Mouse (Mus musculus) gastrocnemius, postnatal 14 days (tissue): Measurements from ENCODE around the gene Abcc1. TPM values are rescaled to one million over a fixed set of nuclear protein-coding genes. Genes with fewer than 3 reads are reported as not detected.

Source experiments
- DNase-seq: peaks from one replicate; pipeline ENCODE4 v3.0.0; 2021; ENCODE audit warnings: mixed read lengths
- intact Hi-C: fragments of 180-260 bp; cut with DNase I; formaldehyde crosslinking; loops from one replicate; pipeline ENCODE4 v1.15.1; 2025; ENCODE audit warnings: low total_unique reads
- long read RNA-seq, 2 experiments: library from polyadenylated mRNA; stranded (forward); transcript quantifications; one replicate each; pipeline ENCODE4 v2.0.0; 2021
- total RNA-seq, 2 experiments: library from RNA; stranded (reverse); gene quantifications; 2 replicates each; pipeline ENCODE4 v1.2.3; 2021

The Abcc1 gene
- 10 to 100 TPM; 24.0 to 24.5 TPM for total RNA-seq
- long read RNA-seq, experiment 1, full-length matches to known transcripts, result 2 of 9 reads
- long read RNA-seq, experiment 1, partial matches to known transcripts, result 7 of 9 reads
- long read RNA-seq, experiment 1, other reads (novel, unspliced or antisense), result 0 of 9 reads
- long read RNA-seq, experiment 2, full-length matches to known transcripts, result 11 of 24 reads
- long read RNA-seq, experiment 2, partial matches to known transcripts, result 10 of 24 reads
- long read RNA-seq, experiment 2, other reads (novel, unspliced or antisense), result 3 of 24 reads

DNA sequence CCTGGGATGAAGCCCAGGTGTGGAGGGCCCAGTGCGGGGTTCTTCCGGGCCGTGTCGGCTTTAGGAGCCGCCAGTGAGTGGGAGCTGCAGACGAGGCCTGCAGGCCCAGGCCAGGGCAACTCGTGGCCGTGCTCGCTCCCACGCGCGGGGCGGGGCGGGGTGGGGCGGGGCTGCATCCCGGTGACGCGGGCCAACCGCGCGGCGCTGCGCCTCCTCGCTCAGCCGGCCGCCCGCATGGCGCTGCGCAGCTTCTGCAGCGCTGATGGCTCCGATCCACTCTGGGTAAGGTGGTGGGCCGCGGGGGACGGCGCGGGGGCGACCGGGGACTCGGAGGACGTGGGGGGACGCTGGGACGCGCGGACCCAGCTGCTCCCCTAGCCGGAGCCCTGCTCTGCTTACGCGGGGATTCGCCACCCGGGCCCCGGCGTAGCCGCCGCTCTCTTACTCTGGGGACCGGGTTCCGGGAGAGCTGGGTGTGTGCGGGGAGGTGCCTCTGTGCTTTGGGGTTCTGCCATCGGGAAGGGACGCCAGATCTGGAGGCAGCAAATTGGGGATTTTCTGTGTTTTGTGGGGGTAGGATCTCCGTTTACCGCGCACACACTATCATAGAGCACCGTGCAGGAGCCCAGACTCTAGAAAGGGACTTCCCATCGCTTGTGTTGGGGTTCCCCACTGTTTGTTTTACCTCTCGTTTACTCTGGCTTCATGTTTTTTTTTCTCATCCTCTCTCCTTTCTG is at the start of gene Abcc1:
Gene Abcc1 (plus strand): TSS at position 197 of the 737 bp plus-strand sequence.
- peak; percentile 82 for DNase-seq
- intact Hi-C loops, result no loop called here

GRCm38 (mm10) chr16:14312914-14313313 is 48.4 kb upstream of the Abcc1 start:
- intact Hi-C loops, result no loop called here
- DNase-seq, result no peak

DNA sequence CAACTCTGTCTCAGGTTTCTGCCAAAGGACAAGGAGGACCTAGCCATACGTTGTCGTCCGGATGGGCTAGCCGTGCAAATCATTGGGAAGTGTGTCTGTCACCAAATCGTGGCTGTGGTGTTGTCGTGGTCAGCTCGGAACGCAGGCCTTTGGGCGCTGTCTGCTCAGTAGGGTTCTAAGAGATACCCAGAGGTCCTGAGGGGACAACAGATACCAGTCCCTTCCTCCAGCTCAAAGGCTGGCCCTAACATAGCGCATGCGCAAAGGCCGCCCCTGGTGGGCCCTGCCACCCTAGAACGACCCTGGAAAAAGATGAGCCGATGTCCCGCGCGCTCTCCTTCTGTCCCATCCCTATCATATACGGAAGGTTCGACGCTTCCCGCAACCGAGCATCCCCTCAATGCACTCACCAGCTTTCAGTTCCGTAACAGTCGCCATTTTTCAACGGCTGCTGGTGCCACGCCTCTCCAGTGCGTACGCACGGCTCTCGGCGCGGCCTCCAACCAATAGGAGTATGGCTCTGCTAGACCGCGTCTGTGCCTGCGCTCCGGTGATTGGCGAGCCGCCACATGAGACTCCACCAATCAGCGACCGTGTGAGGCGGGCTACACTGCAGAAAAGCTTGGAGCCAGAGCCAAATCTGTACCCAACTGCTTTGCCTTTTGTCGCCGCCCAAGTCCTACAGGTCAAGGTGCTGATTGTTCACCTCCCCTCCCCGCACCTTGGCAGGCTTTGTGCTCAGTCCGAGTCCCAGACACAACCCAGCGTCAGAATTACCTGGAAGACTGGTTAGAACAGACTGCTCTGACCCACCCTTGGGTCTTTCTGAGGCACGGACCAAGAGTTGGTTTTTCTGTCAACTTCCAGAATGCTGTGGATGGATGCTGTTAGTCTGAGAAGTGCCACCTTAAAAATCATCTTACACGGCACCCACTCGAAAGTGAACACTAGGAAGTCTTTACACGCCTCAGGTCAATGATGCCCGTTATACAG is 44.2 kb upstream of the Abcc1 start, which contains the start of gene Fopnl:
Gene Fopnl (minus strand): TSS at position 522 of the 993 bp plus-strand sequence.
- DNase-seq, result peak; percentile 99
- intact Hi-C loops, result no loop called here

DNA sequence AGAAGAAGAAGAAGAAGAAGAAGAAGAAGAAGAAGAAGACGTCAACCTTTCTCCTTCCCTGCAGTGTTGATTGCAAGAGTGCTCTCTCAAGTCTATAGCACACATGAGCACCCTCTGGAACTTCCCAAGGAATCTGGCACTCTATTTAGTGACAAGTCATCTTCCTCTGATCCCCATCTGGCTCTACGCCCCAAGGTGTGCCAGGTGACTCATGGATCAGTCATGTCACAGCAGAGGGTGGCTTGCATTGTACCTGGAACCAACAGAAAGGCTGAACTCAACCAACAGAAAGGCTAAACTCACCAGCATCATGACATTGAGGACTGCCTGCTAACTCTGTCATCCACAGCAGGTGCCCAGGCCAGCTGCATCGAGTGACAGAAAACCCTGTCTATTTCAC is 41.7 kb upstream of the Abcc1 start:
- intact Hi-C loops, result no loop called here
- no peak for DNase-seq

- intact Hi-C loops, result no loop called here
- DNase-seq, result no peak
Measured at GRCm38 (mm10) chr16:14320494-14320893, 40.9 kb upstream of the Abcc1 start.

- DNase-seq, result no peak
- intact Hi-C loops, result no loop called here
Measured at GRCm38 (mm10) chr16:14328156-14328555, 33.2 kb upstream of the Abcc1 start.

GRCm38 (mm10) chr16:14344967-14345366 is 16.4 kb upstream of the Abcc1 start:
- intact Hi-C loops, result no loop called here
- DNase-seq, result no peak

DNA sequence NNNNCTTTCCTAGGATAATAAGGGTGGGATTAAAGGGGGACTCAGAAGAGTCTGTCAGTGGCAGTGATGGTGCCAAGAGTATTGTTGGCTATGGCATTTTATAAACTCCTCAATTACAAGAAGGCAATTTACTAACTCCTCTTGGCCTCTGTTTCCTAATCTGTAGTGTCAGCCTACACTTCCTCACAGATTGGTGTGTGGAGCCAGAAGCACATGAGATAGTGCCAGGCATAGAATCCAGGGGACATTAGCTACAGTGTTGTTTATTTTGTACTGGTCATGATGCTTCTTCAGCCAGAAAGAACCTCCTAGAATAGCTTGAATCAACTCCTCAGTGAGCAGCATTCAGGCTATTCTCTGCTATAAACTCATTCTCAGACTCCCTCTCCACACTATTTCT is 9.8 kb upstream of the Abcc1 start:
- DNase-seq, result no peak
- intact Hi-C loops, result no loop called here

DNA sequence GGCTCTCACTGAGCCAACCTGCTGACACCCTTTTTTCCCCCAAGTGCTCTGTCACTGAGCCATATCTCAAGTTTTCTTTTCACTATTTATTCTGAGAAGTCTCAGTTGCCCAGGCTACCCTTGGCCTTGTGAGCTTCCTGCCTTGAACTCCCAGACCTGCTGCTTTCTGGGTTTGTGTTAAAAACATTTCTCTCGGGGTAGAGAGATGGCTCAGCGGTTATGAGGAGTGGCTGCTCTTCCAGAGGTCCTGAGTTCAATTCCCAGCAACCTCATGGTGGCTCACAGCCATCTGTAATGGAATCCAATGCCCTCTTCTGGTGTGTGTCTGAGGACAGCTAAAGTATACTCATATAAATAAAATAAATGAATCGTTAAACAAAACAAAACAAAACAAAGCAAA is 9.1 kb upstream of the Abcc1 start:
- DNase-seq, result no peak
- intact Hi-C loops, result no loop called here

GRCm38 (mm10) chr16:14352663-14353062 is 8.7 kb upstream of the Abcc1 start:
- intact Hi-C loops, result no loop called here
- no peak for DNase-seq

DNA sequence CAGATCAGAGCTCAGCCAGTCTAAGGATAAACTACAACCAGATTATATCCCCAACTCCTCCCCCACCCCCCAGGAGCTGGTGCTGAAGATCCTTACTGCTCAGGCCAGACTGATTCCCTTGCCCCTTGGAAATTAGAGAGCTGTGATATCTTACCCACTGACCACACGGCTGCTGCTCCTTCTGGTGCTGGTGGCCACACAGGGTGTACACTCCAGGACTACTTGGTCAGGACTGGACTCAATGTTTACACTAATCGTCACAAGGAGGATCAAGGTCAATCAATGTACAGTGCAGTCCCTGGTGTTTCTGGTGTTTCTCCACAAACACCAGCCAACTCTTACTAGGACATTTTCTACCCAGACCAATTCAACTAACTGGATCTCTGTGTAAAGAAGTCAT is 3.5 kb upstream of the Abcc1 start:
- no peak for DNase-seq
- intact Hi-C loops, result no loop called here

GRCm38 (mm10) chr16:14358531-14358930 is 2.8 kb upstream of the Abcc1 start:
- intact Hi-C loops, result no loop called here
- no peak for DNase-seq

DNA sequence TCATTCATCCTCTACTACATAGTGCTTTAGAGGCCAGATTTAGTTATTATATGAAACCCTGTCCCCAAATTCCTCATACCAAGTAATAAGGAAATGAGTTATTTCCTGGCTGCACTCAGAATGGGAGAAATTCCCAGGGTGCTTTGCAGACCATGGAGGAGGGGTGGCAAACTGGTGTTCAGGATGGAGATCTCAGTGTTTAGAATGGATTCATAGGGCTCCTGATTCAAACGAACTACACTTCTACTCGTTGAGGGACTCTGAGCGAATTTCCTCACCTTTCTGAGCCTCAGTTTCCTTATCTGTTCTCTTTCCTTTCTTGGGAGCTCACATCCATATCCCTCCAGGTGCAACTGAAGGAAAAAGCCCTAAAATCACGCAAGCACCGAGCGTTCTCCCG is 427 bp upstream of the Abcc1 start:
- no peak for DNase-seq
- intact Hi-C loops, result no loop called here

DNA sequence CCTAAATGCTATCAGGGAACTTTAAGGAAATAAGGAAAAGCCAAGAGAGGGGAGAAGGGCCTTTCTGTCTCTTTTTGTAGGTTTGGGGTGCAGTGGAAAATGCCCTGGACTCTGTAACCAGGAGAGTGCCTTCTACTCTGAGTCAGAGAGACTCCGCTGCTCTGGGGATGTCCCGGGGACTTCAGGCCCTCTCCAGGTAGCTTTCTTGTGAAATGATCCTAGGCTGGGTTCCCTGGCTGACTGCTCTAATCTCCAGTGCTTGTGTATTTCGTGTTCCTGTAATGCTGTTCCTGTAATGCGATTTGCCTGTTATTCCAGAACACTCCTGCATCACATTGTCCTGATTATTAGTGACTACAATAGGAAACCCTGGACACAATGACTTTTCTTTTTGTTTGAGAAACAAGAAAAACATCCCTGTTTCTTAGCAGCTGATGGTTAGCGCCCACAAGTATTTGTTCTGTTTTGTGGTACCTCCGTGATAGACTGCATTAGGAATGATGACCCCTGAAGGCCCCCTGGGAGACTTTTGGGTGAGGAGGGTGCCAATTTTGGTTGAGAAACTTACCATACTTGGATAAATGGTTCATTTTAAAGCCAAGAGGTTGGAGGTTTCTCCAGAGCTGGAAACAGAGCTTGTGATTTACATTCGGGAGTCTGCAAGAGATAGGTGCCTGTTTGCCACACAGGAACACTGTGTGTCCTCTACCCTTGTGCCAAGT is 902 bp downstream of the Abcc1 start:
- intact Hi-C loops, result no loop called here
- DNase-seq, result no peak

- no peak for DNase-seq
- intact Hi-C loops, result no loop called here
Measured at GRCm38 (mm10) chr16:14363496-14363895, 2.1 kb downstream of the Abcc1 start.

GRCm38 (mm10) chr16:14364066-14364465 is 2.7 kb downstream of the Abcc1 start:
- intact Hi-C loops, result no loop called here

DNA sequence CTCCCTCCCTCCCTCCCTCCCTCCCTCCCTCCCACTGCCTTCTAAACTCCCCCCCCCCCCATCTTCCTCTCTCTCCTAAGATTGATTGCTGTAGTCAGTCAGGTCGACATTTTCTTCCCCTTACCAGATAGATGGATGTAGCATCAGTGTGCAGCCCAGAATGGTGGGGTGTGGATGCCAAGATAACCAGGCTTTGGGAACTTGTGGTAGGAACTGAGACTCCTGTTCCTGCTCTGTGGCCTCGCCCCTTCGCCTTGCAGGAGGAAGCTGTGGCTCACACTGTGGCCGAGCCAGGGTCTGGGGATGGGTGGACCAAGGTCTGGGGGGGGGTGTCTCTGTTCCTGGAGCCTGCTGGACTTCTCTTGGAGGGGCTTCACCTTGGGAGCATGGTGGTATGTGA is 4.1 kb downstream of the Abcc1 start:
- no peak for DNase-seq
- intact Hi-C loops, result no loop called here

More at GRCm38 (mm10) chr16:14364066-14364465, 2.7 kb downstream of the Abcc1 start:
- DNase-seq, result no peak

- DNase-seq, result no peak
- intact Hi-C loops, result no loop called here
Measured at GRCm38 (mm10) chr16:14366017-14366416, 4.7 kb downstream of the Abcc1 start.

DNA sequence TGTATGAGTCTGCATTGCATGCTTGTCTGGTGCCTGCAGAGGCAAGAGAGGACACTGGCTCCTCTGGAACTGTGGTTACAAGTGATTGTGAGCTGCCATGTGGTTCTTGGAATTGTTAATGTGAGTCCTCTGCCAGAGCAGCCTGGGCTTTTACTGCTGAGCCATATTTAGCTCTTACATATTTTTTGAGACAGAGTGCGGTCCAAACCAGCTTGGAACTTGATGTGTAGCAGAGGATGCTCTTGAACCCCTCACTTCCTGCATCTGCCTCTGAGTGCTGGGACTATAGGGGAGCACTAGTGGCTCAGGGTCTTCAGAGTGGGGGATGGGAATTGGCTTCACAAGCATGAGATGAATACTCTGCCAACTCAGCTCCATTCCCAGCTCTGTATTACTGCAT is 10.0 kb downstream of the Abcc1 start:
- peak; percentile 28 for DNase-seq
- intact Hi-C loops, result no loop called here
